Mouse (Mus musculus) lung, adult 10 weeks (tissue): ENCODE results near the gene Kcna7. TPM values are rescaled to one million over a fixed set of nuclear protein-coding genes. Genes with fewer than 3 reads are reported as not detected.

ENCODE experiments used
- polyA plus RNA-seq: library from polyadenylated mRNA; stranded (reverse); fragments of 350-450 nt; fragmentation: Illumina TruSeq; extraction: RNeasy Lipid Tissue Mini Kit (QIAGEN cat#74804); gene quantifications from one replicate; pipeline ENCODE4 v1.2.3, GENCODE M21; 2014; ENCODE audit warnings: low read depth, low replicate concordance; ENCODE audit not compliant: insufficient read depth

The Kcna7 gene
- polyA plus RNA-seq = not detected

GRCm38 (mm10) chr7:45405091-45406075 is at the start of gene Kcna7:
Kcna7 (plus strand) TSS chr7:45405653.

DNA sequence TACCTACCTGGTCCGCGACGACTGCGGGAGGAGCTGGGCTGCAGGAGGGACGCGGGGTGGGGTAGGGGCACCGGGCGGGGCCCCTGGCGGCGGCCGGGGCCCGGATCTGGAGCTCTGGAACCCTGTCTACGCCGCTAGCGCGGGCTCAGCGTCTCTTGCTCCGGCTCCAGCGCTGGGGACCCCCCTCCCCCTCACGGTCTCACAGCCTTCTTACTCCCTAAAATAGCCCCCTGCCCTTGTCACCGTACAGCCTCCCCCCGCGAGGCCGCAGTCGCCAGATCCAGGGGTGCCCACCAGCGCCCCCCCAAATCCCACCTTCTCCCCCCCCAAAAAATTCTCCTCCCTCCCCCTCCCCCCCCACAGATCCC is 38.8 kb upstream of the Kcna7 start, which contains the start of gene Ppfia3:
Gene Ppfia3, minus strand, starts transcription at position 368 of the 368 bp plus-strand sequence.

GRCm38 (mm10) chr7:45370475-45371311 is 34.8 kb upstream of the Kcna7 start, which contains the start of gene Lin7b:
Lin7b (minus strand) TSS chr7:45370583.

DNA sequence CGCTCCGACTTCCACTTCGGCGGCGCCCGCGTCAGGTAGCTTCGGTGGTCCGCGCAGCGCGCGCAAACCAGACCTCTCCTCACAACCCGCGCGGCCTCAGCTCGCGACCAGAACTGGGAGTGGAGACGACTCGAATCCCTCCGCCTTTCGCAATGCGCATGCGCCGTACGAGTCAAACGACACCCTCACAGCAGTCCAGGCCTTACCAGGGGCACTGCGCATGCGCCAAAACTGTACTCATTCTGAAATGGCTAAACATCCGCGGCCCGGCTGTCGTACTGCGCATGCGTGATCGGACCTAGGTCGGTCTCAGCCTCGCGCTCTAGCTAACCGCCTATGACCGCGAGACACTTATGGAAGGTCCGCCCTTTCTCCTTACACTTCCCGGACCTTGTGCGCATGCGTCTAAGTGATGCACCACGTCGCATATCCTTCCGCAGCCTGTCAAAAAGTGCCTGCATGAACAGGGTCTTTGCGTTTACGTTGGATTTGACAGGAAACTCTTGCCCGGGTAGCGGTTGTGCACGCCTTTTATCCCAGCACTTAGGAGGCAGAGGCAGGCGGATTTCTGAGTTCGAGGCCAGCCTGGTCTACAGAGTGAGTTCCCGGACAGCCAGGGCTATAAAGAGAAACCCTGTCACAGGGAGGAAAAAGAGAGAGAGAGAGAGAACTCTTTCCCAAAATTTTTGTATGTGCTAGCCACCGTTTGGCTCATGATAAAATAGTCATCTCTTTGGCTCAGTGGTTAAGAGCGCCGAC is 9.7 kb upstream of the Kcna7 start, which contains the start of gene Snrnp70:
Gene Snrnp70, minus strand, starts transcription at position 165 of the 759 bp plus-strand sequence.

DNA sequence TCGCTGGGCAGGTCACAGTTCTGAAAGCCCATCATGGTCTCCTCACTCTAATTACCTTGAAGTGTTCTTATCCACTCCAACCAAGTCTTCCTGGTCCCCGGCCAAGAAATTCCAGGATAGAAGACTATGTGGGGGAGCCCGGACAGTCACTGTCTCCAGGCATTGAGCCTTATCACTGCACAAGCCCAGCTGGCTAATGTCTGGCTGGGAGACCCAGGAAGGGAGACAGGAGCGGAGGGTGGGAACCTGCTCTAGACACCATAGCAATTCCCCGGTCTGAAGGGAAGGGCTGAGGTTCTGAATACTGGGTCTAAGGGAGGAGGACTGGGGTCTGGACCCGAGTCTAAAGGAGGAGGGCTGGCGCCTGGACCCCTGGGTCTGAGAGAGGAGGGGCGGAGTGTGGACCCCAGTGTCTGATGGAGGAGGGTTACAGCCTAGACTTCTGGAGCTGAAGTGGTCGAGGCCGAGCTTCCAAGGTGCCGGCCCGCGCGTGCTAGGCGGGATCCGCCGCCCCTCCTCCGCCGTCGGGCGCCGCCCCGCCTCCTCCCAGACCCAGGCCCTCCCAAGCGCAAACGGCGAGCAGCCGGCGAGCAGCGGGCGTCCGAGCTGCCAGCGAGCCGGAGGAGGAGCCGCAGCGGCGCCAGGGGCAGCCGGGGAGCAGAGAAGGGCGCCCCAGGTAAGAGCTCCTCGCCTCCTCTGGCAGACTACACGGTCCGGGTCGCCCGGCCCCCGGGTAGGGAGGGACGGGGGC is 7.8 kb downstream of the Kcna7 start, which contains the start of gene Ntf5:
Gene Ntf5, plus strand, starts transcription at position 583 of the 751 bp plus-strand sequence.

GRCm38 (mm10) chr7:45420615-45420919 is 15.1 kb downstream of the Kcna7 start, which contains the start of gene Lhb:
Lhb (plus strand) TSS chr7:45420820.

GRCm38 (mm10) chr7:45434203-45435015 is 29.0 kb downstream of the Kcna7 start, which contains the start of gene Gys1:
Gys1 (plus strand) TSS chr7:45434844.

GRCm38 (mm10) chr7:45437521-45438276 is 32.2 kb downstream of the Kcna7 start, which contains the start of gene Ruvbl2:
Ruvbl2 (minus strand) TSS chr7:45438096.

Other genes starting within 250 kb of the Kcna7 start
- 1.1 TPM for gene Slc17a7, start 241.7 kb upstream of the Kcna7 start, polyA plus RNA-seq
- gene Gfy, start 226.1 kb upstream of the Kcna7 start, polyA plus RNA-seq = not detected
- not detected for gene Pth2, start 224.7 kb upstream of the Kcna7 start, polyA plus RNA-seq
- 1.5 TPM for gene Ccdc155, start 200.8 kb upstream of the Kcna7 start, polyA plus RNA-seq
- gene Dkkl1, start 193.5 kb upstream of the Kcna7 start, polyA plus RNA-seq = 0.81 TPM
- gene Tead2, start 189.9 kb upstream of the Kcna7 start, polyA plus RNA-seq = 16.7 TPM
- 36.3 TPM for gene Cd37, start 166.5 kb upstream of the Kcna7 start, polyA plus RNA-seq
- not detected for gene Slc6a16, start 164.6 kb upstream of the Kcna7 start, polyA plus RNA-seq
- gene Slc6a21, start 128.1 kb upstream of the Kcna7 start, polyA plus RNA-seq = not detected
- 26.8 TPM for gene Trpm4, start 71.9 kb upstream of the Kcna7 start, polyA plus RNA-seq
- gene Hrc, start 70.4 kb upstream of the Kcna7 start, polyA plus RNA-seq = 4.6 TPM
- 0.80 TPM for gene Ppfia3, start 38.6 kb upstream of the Kcna7 start, polyA plus RNA-seq
- not detected for gene Lin7b, start 35.1 kb upstream of the Kcna7 start, polyA plus RNA-seq
- gene Snrnp70, start 9.9 kb upstream of the Kcna7 start, polyA plus RNA-seq = 123 TPM
- 3.0 TPM for gene Ntf5, start 8.0 kb downstream of the Kcna7 start, polyA plus RNA-seq
- 5.9 TPM for gene Lhb, start 15.2 kb downstream of the Kcna7 start, polyA plus RNA-seq
- gene Gys1, start 29.2 kb downstream of the Kcna7 start, polyA plus RNA-seq = 8.9 TPM
- gene Ruvbl2, start 32.4 kb downstream of the Kcna7 start, polyA plus RNA-seq = 33.3 TPM
- gene Ftl1, start 54.2 kb downstream of the Kcna7 start, polyA plus RNA-seq = 2,902 TPM
- gene Bax, start 61.2 kb downstream of the Kcna7 start, polyA plus RNA-seq = 93.3 TPM
- not detected for gene Tulp2, start 76.2 kb downstream of the Kcna7 start, polyA plus RNA-seq
- not detected for gene Gm45808, start 81.2 kb downstream of the Kcna7 start, polyA plus RNA-seq
- gene Dhdh, start 83.2 kb downstream of the Kcna7 start, polyA plus RNA-seq = 5.0 TPM
- gene Nucb1, start 104.8 kb downstream of the Kcna7 start, polyA plus RNA-seq = 134 TPM
- 62.8 TPM for gene Ppp1r15a, start 120.6 kb downstream of the Kcna7 start, polyA plus RNA-seq
- 5.7 TPM for gene Plekha4, start 120.7 kb downstream of the Kcna7 start, polyA plus RNA-seq
- gene Hsd17b14, start 149.2 kb downstream of the Kcna7 start, polyA plus RNA-seq = 0.54 TPM
- gene Bcat2, start 164.5 kb downstream of the Kcna7 start, polyA plus RNA-seq = 43.0 TPM
- gene Fgf21, start 209.8 kb downstream of the Kcna7 start, polyA plus RNA-seq = not detected
- gene Fut1, start 211.6 kb downstream of the Kcna7 start, polyA plus RNA-seq = not detected
- gene Izumo1, start 216.2 kb downstream of the Kcna7 start, polyA plus RNA-seq = 0.38 TPM
- 47.4 TPM for gene Rasip1, start 221.8 kb downstream of the Kcna7 start, polyA plus RNA-seq
- gene Mamstr, start 234.3 kb downstream of the Kcna7 start, polyA plus RNA-seq = 1.9 TPM